Mouse (Mus musculus) erythroblast, embryonic 14.5 days (primary cell): ENCODE results near the gene Dapl1.

Source experiments
- GATA1 ChIP-seq: IDR thresholded peaks from 2 replicates; pipeline ENCODE4 v1.6.1; 2012; ENCODE audit warnings: low read length, inconsistent platforms, mixed read lengths
- TAL1 ChIP-seq: IDR thresholded peaks from 3 replicates; pipeline ENCODE4 v1.6.1; 2012; ENCODE audit warnings: low read length, inconsistent platforms, mixed read lengths

DNA sequence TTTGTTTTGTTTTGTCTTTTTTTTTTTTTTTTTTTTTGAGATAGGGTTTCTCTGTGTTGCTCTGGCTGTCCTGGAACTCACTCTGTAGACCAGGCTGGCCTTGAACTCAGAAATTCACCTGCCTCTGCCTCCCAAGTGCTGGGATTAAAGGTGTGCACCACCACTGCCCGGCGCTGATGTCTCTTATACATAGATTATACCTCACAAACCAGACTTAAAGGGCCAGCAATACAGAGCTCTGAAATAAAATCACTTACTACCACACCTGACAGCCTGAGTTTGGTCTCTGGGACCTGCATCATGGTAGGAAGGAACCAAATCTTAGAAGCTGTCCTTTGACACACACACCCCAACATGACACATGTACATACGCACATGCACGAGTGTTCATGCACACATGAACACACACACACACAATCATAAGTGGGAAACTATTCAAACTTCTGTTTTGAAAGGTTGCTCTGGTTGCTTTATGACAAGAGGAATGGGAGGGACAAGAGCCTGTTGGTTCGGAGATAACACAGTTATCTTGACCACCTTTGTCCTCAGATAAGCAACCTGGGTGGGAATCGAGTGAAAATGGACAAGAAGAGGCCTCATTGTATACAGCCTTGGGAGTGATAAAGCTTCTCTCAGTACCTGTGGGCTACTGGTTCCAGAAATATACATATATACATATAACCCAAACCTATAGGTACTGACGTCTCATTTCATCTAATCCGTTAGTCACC, 63.1 kb downstream of the Dapl1 start:
- TF ChIP-seq GATA1 (no peak), TAL1 (no peak)
